Mouse (Mus musculus): ENCODE measurements around the gene Gm1673. TPM values are rescaled to one million over a fixed set of nuclear protein-coding genes. Genes with fewer than 3 reads are reported as not detected.

Gm1673 gene
- polyA plus RNA-seq, 2 experiments from 2014 or later, result not detected

DNA sequence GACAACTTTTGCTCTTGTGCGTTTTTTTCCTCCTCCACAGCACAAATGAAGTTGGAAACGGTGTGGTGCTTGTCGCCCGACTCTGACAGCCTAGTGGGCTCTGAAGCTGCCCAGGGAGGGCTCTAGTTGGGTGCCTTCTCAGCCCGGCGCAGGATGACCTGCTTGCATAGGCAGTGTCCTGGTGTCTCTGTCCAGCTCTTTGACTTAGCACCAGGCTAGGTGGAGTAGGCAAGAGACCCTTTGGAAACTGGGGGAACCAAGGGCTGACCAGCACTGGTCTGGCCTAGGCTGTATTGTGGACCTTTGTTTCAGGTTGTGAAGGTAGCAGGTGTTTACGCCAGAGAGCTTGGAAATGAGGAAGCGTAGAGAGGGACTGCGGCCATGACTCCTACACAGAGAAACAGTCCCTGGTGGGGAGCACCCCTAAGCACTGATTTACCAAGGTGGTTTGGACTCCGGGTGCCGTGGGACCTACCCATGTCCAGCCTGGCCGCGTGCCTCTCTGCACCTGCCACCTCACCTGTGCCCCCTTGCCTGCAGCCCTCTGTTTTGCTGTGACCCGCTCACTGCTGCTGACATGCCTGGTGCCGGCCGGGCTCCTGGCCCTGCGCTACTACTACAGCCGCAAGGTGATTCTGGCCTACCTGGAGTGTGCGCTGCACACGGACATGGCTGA, 14.7 kb downstream of the Gm1673 start:
- no peak for ATAC-seq

GRCm38 (mm10) chr5:33998505-33998877, 15.3 kb downstream of the Gm1673 start:
- no peak for ATAC-seq

- no peak for ATAC-seq
These were observed 16.3 kb downstream of the Gm1673 start for GRCm38 (mm10) chr5:33999466-34000090.

DNA sequence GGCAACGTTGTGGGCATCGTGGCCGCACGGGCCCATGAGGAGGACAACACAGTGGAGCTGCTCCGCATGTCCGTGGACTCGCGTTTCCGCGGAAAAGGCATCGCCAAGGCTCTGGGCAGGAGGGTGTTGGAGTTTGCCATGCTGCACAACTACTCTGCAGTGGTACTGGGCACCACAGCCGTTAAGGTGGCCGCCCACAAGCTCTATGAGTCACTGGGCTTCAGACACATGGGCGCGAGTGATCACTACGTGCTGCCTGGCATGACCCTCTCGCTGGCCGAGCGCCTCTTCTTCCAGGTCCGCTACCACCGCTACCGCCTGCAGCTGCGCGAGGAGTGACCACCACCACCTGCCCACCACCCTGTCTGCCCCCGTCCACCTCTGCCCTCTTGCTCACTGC, 17.6 kb downstream of the Gm1673 start:
- ATAC-seq, result no peak

DNA sequence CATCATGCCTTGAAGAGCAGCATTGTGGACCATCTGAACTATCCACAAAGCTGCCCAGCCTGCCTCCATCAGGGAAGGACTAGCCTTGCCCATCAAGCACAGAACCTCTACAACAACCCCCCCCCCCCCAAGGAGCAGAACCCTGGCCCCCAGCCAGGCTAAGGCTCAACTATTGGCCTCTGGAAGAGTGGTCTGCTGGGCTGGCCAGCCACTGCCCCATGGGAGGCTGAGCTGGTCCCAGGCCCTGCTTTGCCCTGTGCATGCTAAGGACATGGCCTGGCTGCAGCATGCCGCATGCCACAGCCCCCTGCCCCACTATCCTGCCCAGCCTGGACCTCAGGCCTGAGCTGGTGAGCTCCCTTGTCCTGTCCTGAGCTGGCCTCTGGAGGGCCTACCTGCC, 18.2 kb downstream of the Gm1673 start:
- ATAC-seq, result no peak

GRCm38 (mm10) chr5:34002636-34003035, 19.4 kb downstream of the Gm1673 start:
- ATAC-seq, result no peak

DNA sequence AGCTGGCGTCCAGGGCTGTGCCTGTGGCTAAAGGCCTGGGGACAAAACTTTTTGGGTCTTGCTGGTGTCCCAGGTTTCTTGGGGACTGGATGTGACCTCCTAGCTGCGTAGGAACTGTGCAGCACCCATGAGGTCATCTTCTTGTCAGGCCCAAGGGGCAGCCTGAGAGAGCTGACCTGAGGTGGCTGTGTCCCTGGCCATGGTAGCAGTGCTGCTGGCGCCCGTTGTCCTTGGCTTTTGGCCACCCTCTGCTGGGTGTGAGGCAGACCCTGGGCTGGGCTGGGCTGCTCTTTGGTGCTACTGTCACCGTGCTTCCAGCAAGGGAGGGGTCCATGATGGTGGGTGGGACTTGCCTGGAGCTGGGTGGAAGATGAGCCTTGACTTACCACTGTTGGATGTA, 21.4 kb downstream of the Gm1673 start:
- ATAC-seq, result no peak

DNA sequence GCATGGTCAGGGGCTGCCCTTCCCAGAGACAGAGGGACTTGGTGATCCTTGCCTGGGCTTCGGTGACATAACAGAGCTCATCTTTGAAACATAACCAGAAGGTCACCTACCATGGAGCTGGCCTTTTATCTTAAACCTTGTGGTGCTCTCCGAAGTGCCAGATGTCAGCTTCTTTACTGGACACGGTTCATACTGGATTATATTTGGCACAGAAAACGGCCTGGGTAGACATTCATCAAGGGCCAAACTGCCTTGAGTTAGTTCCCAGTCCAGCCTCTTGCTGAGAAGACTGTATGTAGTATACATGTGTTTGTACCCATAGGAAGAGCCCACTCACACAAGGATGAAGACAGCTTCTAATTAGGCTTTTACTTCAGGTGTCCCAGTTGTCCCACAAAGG, 23.6 kb downstream of the Gm1673 start:
- no peak for ATAC-seq

- ATAC-seq, result no peak
These were observed 24.2 kb downstream of the Gm1673 start for GRCm38 (mm10) chr5:34007392-34007941.

DNA sequence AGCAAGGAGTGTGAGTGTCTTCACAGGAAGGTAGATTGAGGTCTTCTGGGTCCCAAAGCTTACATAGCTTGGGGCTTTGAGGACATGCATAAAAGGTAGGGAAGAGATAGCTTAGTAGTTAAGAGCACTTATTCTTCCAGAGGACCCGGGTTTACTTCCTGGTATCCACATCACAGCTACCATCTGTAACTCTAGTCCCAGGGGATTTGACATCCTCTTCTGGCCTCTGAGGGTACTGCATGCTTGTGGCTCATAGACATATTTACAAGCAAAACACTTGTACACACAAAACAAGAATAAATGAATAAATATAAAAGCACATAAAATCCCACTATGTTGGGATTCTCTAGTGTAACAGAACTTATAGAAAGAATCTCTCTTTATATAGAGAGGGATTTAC, 31.4 kb downstream of the Gm1673 start:
- no peak for ATAC-seq

- no peak for ATAC-seq
These were observed 35.7 kb downstream of the Gm1673 start for GRCm38 (mm10) chr5:34018968-34019367.

GRCm38 (mm10) chr5:34030101-34030500, 46.9 kb downstream of the Gm1673 start:
- no peak for ATAC-seq

GRCm38 (mm10) chr5:34031022-34031421, 47.8 kb downstream of the Gm1673 start:
- ATAC-seq, result no peak

DNA sequence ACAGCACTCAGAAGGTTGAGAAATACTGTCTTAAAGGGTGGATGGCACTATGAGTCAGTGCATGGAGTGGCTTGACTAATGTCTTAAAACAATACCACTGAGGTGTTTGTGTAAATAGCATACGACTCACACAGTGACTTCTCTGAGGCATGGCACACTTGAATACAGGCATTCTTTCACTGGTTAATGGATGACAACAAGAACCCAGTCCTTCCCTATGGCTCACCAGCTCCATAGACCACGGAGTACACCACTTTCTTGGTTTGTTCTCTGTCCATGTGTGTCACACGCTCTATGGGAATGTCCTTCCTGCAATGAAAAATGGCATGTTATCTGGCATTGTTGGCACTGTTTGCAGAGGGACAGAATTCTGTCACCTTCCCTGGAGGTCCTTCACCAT, 49.3 kb downstream of the Gm1673 start:
- no peak for ATAC-seq

Other genes starting within 250 kb of the Gm1673 start
- gene Letm1, start 200.6 kb upstream of the Gm1673 start, polyA plus RNA-seq (2017; shearing (Covaris generic)), result 10 to 100 TPM; 15.9 to 17.5 TPM
- 10 to 100 TPM; 12.0 to 13.0 TPM for gene Nsd2, start 162.7 kb upstream of the Gm1673 start, polyA plus RNA-seq (2017; shearing (Covaris generic))
- gene Nelfa, start 47.0 kb upstream of the Gm1673 start, polyA plus RNA-seq (2017; shearing (Covaris generic)), result 10 to 100 TPM; 36.7 to 66.6 TPM
- gene Nat8l, start 12.6 kb downstream of the Gm1673 start, polyA plus RNA-seq (2017; shearing (Covaris generic)), result not detected
- gene Poln, start 186.0 kb downstream of the Gm1673 start, polyA plus RNA-seq (2017; shearing (Covaris generic)), result 1 to 10 TPM in 1 of 2 experiments, under 1 TPM in 1; 0.77 to 3.5 TPM
- gene Haus3, start 186.1 kb downstream of the Gm1673 start, polyA plus RNA-seq (2017; shearing (Covaris generic)), result 10 to 100 TPM; 80.1 to 90.0 TPM
- gene Mxd4, start 204.3 kb downstream of the Gm1673 start, polyA plus RNA-seq (2017; shearing (Covaris generic)), result 100 to 1,000 TPM; 128 to 166 TPM

Measured in CD4-positive, CD25-positive, alpha-beta regulatory T cell, adult 4 months (primary cell).